Mouse (Mus musculus) gastrocnemius, adult 2 months (tissue): Measurements from ENCODE around the gene Pla2g4e. TPM values are rescaled to one million over a fixed set of nuclear protein-coding genes. Genes with fewer than 3 reads are reported as not detected.

ENCODE experiments used
- DNase-seq: peaks from one replicate; pipeline ENCODE4 v3.0.0; 2022
- H3K27ac ChIP-seq: fragments of 200-600 bp; 2 replicates; pipeline ENCODE4 v1.8.1; 2022; ENCODE audit warnings: mild to moderate bottlenecking
- H3K4me3 ChIP-seq: fragments of 200-600 bp; 2 replicates; pipeline ENCODE4 v1.8.1; 2022; ENCODE audit warnings: mild to moderate bottlenecking, moderate library complexity
- CTCF ChIP-seq: fragments of 200-600 bp; IDR thresholded peaks from 2 replicates; pipeline ENCODE4 v1.8.1; 2022; ENCODE audit warnings: antibody characterized with exemption, mild to moderate bottlenecking, moderate library complexity
- intact Hi-C: fragments of 180-260 bp; cut with DNase I; formaldehyde crosslinking; loops from one replicate; pipeline ENCODE4 v1.15.1; 2025
- total RNA-seq, 2 experiments: library from RNA; stranded (reverse); gene quantifications; 2 replicates each; pipeline ENCODE4 v1.2.3; 2021

Pla2g4e gene
- total RNA-seq, 2 experiments from 2014 or later = 27.8 to 31.8 TPM

DNA sequence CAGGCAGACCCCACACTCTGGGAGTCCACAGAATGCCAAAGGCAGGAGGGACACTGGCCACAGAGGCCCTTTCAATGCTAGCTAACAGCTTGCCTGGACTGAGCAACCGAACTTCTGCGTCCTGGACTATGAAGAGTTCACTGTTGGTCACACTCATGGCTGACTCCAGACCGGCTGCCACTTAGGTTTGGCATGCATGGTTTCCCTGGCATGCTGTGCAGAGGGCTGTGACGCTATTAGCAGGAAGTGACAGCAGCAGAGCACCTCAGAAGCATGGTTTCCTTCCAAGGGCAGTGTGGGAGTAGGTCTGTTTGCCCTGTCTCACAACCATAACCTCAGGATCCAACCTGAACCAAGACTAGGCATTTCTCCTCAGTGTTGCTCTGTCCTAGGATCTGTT is 118.7 kb downstream of the Pla2g4e start:
- no peak for DNase-seq
- H3K4me3 ChIP-seq = no peak overlapping the region
- intact Hi-C loops = no loop called here
- peak overlapping the region; percentile 81 for H3K27ac ChIP-seq
- TF ChIP-seq CTCF = no peak

DNA sequence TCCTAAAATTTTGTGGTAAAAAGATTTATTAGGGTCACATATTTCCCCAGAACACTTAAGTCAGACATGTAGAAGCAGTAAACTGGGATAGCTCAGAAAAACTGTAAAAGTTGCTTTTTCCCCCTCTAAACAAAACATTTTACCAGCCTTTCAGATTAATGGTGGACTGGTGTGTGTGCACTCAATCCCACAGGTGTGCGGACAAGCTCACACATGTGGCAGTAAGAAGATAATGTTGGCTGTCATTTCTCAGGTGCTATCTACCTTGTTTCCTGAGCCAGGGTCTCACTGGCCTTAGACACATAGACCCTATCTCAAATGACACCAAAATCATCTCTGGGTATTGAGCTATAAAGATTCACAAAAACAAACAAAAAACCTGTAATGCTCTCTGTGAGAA is 119.7 kb downstream of the Pla2g4e start:
- no peak for DNase-seq
- no peak for TF ChIP-seq CTCF
- Histone ChIP-seq H3K27ac (no peak overlapping the region), H3K4me3 (no peak overlapping the region)
- intact Hi-C loops = no loop called here

DNA sequence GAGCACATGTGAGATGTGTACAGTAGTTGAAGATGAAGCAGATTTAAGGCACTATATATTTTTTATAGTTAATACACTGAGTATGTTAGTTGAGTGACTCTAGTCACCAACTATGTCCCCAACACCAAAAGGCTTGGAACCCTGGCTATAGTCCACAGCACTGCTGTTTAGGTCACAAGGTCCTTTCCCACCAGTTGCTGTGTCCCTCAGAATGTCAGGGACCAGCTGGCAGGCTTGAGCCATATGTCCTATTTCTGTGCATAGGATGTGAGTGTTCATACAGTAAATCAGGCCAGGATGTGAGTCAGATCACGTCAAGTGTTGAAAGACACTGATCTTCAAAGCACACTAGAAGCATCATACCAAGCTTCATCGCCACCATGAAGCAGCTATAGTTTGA is 120.2 kb downstream of the Pla2g4e start:
- intact Hi-C loops = no loop called here
- DNase-seq = no peak
- no peak for TF ChIP-seq CTCF
- H3K27ac ChIP-seq = no peak overlapping the region
- no peak overlapping the region for H3K4me3 ChIP-seq

DNA sequence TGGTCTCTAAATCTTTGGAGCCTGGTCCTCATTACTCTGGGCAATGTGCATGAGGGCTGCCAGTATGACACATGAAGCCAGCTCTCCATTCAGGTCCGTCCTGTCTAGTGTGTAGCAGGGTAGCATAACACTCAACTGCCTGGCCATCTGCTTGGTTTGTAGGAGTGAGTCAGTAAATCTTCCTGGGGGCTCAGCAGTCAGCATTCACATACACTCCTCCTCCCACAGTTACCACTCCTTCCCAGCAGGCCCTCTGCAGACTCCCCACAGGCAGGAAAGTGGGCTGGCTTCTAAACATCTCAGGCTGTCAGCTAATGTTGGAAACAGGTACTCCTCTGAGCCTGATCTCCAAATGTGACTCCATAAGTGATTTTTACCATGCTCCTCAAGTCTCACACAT is 121.0 kb downstream of the Pla2g4e start:
- intact Hi-C loops = no loop called here
- Histone ChIP-seq H3K4me3 (no peak overlapping the region), H3K27ac (peak overlapping the region; percentile 12; the same call in 1 of the 2 replicates)
- no peak for DNase-seq
- no peak for TF ChIP-seq CTCF

DNA sequence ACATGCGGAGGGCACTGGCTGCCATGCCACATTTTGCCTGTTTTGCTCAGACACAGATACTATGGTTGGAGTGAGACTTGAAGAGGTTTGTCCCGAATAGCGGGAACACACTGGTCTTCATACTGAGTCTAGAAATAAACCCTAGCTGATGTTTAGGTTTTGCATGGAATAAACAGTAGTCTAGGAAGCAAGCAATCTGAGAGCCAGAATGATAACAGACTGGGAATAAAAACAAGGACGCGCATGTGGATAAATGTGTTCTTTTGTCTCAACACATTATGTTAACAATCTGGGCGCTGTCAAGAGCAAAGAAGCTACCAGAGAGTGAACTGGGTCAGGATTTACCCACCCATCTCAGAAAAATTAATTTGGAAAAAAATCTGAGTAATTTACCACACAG is 122.2 kb downstream of the Pla2g4e start:
- DNase-seq = no peak
- Histone ChIP-seq H3K27ac (peak overlapping the region; percentile 63; the same call in 1 of the 2 replicates), H3K4me3 (no peak overlapping the region)
- TF ChIP-seq CTCF = no peak
- intact Hi-C loops = no loop called here

DNA sequence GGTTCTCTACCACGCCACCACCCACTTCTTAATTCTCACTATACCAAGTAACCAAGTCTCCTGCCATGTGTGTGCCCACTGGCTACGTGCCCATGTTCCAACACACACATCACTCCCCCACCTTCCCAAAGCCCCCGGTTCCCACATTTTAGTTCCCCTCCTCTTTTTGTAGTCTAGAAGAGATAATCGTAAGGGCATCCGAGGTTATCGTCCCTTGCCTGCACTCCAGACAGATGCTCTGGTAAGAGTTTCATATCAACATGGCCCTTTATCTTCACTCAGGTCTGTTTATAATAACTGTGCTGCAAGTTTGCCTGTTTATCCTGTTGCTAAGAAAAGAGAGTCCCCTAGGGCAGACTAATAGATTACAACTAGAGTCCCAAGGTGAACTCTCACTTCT is 127.8 kb downstream of the Pla2g4e start:
- intact Hi-C loops = no loop called here
- TF ChIP-seq CTCF = no peak
- Histone ChIP-seq H3K4me3 (no peak overlapping the region), H3K27ac (no peak overlapping the region)
- no peak for DNase-seq

Other genes starting within 250 kb of the Pla2g4e start
- 1 to 10 TPM; 1.6 to 2.4 TPM for gene Jmjd7, start 217.9 kb downstream of the Pla2g4e start, total RNA-seq
- gene Gm28042, start 217.8 kb downstream of the Pla2g4e start, total RNA-seq = 1 to 10 TPM in 1 of 2 experiments, under 1 TPM in 1; 0.77 to 1.5 TPM
- 1 to 10 TPM in 1 of 2 experiments, under 1 TPM in 1; 0.99 to 1.7 TPM for gene Pla2g4b, start 211.9 kb downstream of the Pla2g4e start, total RNA-seq
- gene Ehd4, start 90.7 kb downstream of the Pla2g4e start, total RNA-seq = 10 to 100 TPM; 19.5 to 31.7 TPM
- not detected for gene Pla2g4d, start 43.9 kb upstream of the Pla2g4e start, total RNA-seq
- not detected for gene Pla2g4f, start 68.8 kb upstream of the Pla2g4e start, total RNA-seq
- gene Vps39, start 107.8 kb upstream of the Pla2g4e start, total RNA-seq = 10 to 100 TPM; 16.1 to 21.1 TPM
- gene Ganc, start 158.6 kb upstream of the Pla2g4e start, total RNA-seq = 10 to 100 TPM; 29.7 to 34.3 TPM
- 10 to 100 TPM; 31.4 to 51.8 TPM for gene Tmem87a, start 158.8 kb upstream of the Pla2g4e start, total RNA-seq
- 100 to 1,000 TPM; 126 to 149 TPM for gene Capn3, start 210.7 kb upstream of the Pla2g4e start, total RNA-seq